Mouse (Mus musculus): Measurements from ENCODE around the gene Otop3. TPM values are rescaled to one million over a fixed set of nuclear protein-coding genes. Genes with fewer than 3 reads are reported as not detected.

The Otop3 gene
- total RNA-seq (2021) (not detected), polyA plus RNA-seq (2012; rRNA removed) (0.07 TPM in 1 of 2 replicates, not detected in the other)
- long read RNA-seq: 0 reads

- DNase-seq: no peak
Measured at GRCm38 (mm10) chr11:115334531-115334930, at the start of gene Otop3. Gene Otop3 (plus strand): TSS chr11:115334731.

- no peak for DNase-seq
Measured at GRCm38 (mm10) chr11:115285282-115285681, 49.2 kb upstream of the Otop3 start.

- DNase-seq: no peak
Measured at GRCm38 (mm10) chr11:115286201-115286993, 48.1 kb upstream of the Otop3 start.

- no peak for DNase-seq
Measured at GRCm38 (mm10) chr11:115287386-115287785, 47.1 kb upstream of the Otop3 start.

- no peak for DNase-seq
Measured at GRCm38 (mm10) chr11:115288305-115288704, 46.2 kb upstream of the Otop3 start.

- no peak for DNase-seq
Measured at GRCm38 (mm10) chr11:115289885-115290284, 44.6 kb upstream of the Otop3 start.

GRCm38 (mm10) chr11:115290314-115290713, 44.2 kb upstream of the Otop3 start:
- no peak for DNase-seq

- DNase-seq: peak; percentile 86
Measured at GRCm38 (mm10) chr11:115290919-115291318, 43.6 kb upstream of the Otop3 start.

- DNase-seq: peak; percentile 42
Measured at GRCm38 (mm10) chr11:115291503-115291902, 43.0 kb upstream of the Otop3 start.

- peak; percentile 68 for DNase-seq
Measured at GRCm38 (mm10) chr11:115292631-115293375, 41.7 kb upstream of the Otop3 start.

- DNase-seq: no peak
Measured at GRCm38 (mm10) chr11:115295939-115296338, 38.6 kb upstream of the Otop3 start.

- peak; percentile 72 for DNase-seq
Measured at GRCm38 (mm10) chr11:115296471-115297210, 37.9 kb upstream of the Otop3 start.

- peak; percentile 93 for DNase-seq
Measured at GRCm38 (mm10) chr11:115297214-115297826, 37.2 kb upstream of the Otop3 start, which contains the start of gene Fads6. Gene Fads6 (minus strand): TSS chr11:115297663.

GRCm38 (mm10) chr11:115298160-115298559, 36.4 kb upstream of the Otop3 start:
- no peak for DNase-seq

- no peak for DNase-seq
Measured at GRCm38 (mm10) chr11:115300745-115301144, 33.8 kb upstream of the Otop3 start.

- DNase-seq: no peak
Measured at GRCm38 (mm10) chr11:115301351-115301750, 33.2 kb upstream of the Otop3 start.

- peak; percentile 64 for DNase-seq
Measured at GRCm38 (mm10) chr11:115303167-115303566, 31.4 kb upstream of the Otop3 start.

GRCm38 (mm10) chr11:115306863-115307262, 27.7 kb upstream of the Otop3 start, which contains the start of gene Otop2:
Gene Otop2 (plus strand): TSS chr11:115307163.
- no peak for DNase-seq

- no peak for DNase-seq
Measured at GRCm38 (mm10) chr11:115308781-115309180, 25.8 kb upstream of the Otop3 start.

GRCm38 (mm10) chr11:115314249-115314648, 20.3 kb upstream of the Otop3 start:
- DNase-seq: peak; percentile 34

- peak; percentile 12 for DNase-seq
Measured at GRCm38 (mm10) chr11:115317204-115317603, 17.3 kb upstream of the Otop3 start.

Data from adrenal gland, adult 2 months (tissue).